Mouse (Mus musculus): ENCODE results near the gene Olfr70.

DNA sequence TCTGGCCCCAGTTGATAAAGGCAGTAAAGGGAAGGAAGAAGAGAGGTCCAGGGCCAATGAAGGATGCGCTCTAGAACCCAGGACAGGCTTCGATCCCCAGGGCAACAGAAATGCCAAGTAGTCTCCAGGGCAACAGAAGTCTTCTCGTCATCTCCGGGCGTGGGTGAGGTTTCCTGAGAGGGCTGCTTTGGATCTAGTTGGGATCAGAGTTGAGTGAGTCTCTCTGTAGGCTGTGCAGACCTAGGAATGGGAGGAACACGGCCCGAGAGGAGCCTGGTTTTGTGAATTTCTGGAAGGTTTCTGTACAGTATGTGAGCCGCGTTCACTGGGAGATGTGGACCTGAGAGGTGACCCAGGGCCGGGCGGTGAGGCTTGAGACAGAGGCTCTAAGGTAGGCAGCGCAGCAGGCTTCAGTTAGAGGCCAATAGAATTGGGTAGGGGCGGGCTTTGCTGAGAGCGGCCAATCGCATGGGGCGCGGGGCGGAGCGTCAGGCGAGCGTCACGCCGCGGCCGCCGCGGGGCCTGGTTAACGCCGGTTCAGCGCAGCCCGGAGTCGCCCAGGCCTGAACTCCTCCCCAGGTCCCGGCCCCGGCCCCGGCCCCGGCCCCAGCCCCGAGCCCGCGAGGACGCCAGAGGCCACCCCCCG is 31.7 kb downstream of the Olfr70 start, which contains the start of the genes Tmem8b and Fam221b:
- TF ChIP-seq CTCF (IDR thresholded peaks at IDR 0.05; ENCODE audit: low read depth) (no peak), EP300 (IDR thresholded peaks at IDR 0.05; ENCODE audit: low read depth) (no peak)
